Mouse (Mus musculus) neural tube, embryonic 14.5 days (tissue): Measurements from ENCODE around the gene Frmd6. TPM values are rescaled to one million over a fixed set of nuclear protein-coding genes. Genes with fewer than 3 reads are reported as not detected.

Experiments
- ATAC-seq: fragments of 200-750 bp; cut with Nextera tagmentation; 2 replicates; pipeline ENCODE4 v1.8.0; 2017; ENCODE audit warnings: low read depth, mild to moderate bottlenecking, moderate TSS enrichment, moderate library complexity
- H3K27ac ChIP-seq: fragments of 300-500 bp; sonication (generic); 2 replicates; pipeline ENCODE4 v1.5.1; 2014; ENCODE audit warnings: low read depth, mild to moderate bottlenecking, control low read depth, low read length, moderate library complexity, mixed read lengths
- H3K27me3 ChIP-seq: fragments of 300-500 bp; sonication (generic); 2 replicates; pipeline ENCODE4 v1.6.1; 2014; ENCODE audit warnings: low read length; ENCODE audit not compliant: control insufficient read depth, insufficient read depth
- H3K36me3 ChIP-seq: fragments of 300-500 bp; sonication (generic); 2 replicates; pipeline ENCODE4 v1.6.1; 2014; ENCODE audit warnings: low read length, mixed read lengths; ENCODE audit not compliant: control insufficient read depth, insufficient read depth
- H3K4me1 ChIP-seq: fragments of 300-500 bp; sonication (generic); 2 replicates; pipeline ENCODE4 v1.6.1; 2014; ENCODE audit warnings: low read length; ENCODE audit not compliant: control insufficient read depth, insufficient read depth
- H3K4me2 ChIP-seq: fragments of 300-500 bp; sonication (generic); 2 replicates; pipeline ENCODE4 v1.6.1; 2014; ENCODE audit warnings: mild to moderate bottlenecking, low read depth, low read length, control low read depth
- H3K4me3 ChIP-seq: fragments of 300-500 bp; sonication (generic); 2 replicates; pipeline ENCODE4 v1.5.1; 2014; ENCODE audit warnings: low read depth, low read length, control low read depth, mixed read lengths
- H3K9ac ChIP-seq: fragments of 300-500 bp; sonication (generic); replicated peaks from 2 replicates; pipeline ENCODE4 v1.6.1; 2014; ENCODE audit warnings: low read depth, mild to moderate bottlenecking, control low read depth, low read length, mixed read lengths
- H3K9me3 ChIP-seq: fragments of 300-500 bp; sonication (generic); 2 replicates; pipeline ENCODE4 v1.6.1; 2016; ENCODE audit warnings: low read length; ENCODE audit not compliant: control insufficient read depth
- WGBS: fragments of 180-500 bp; shearing (Covaris S2); extraction: QIAGEN DNeasy Blood & Tissue Kit; methylation state at CpG from one replicate; pipeline ENCODE4 v1.1.7; 2014; 5-methylcytosine and 5-hydroxymethylcytosine counted together
- polyA plus RNA-seq: library from polyadenylated mRNA; unstranded; fragments of >200 nt; fragmentation: Nextera tagmentation; extraction: Ambion mirVana; gene quantifications from 2 replicates; pipeline ENCODE4 v1.2.1, GENCODE M21; 2014

The Frmd6 gene
- polyA plus RNA-seq, 1 experiment from 2014 or later = 7.3 TPM

DNA sequence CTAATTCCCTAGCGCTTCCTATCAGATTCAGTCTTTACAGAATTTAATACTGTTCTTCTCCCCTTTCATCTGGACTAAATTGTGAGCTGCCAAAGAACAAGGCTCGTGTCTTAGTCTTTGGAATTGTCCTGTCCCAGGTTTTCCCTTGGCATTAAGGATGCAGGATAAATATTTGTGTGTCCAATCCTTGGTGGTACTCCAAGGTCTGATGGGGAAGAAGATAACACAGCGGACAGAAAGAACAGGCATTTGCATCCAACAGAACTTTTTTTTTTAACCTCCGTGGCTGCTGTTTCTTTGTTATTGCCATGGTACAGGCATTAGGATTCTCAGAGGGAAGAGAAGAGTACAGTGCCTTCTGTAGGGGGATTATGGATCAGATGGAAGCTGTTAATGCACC, 21.8 kb upstream of the Frmd6 start:
- H3K9ac ChIP-seq = no peak overlapping the region
- no peak overlapping the region for H3K4me3 ChIP-seq
- H3K27me3 ChIP-seq = no peaks in the 10 kb centered on the region
- no peaks in the 10 kb centered on the region for H3K36me3 ChIP-seq
- 77% methylated on average over 4 of the region's 4 CpGs for WGBS
- H3K9me3 ChIP-seq = no peaks in the 10 kb centered on the region
- no peak overlapping the region for H3K4me2 ChIP-seq
- H3K4me1 ChIP-seq = no peaks in the 10 kb centered on the region
- ATAC-seq = no peak
- H3K27ac ChIP-seq = no peak overlapping the region

DNA sequence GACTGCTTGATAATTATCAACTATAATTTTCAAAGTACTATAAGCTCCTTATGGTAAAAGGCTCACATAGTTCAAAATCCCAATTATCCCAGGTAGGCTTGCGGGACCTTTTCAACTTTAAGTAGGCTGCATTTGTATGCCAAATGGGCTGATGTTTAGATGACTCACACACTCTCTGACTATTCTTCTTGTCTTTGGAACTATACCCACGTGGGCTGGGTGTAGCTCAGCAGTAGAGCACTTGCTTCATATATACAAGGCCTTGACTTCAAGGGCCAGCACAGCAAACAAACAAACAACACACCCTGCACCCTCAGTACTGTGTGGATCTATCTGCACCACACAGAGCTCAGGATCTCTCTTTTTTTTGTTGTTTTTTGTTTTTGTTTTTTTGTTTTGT, 20.3 kb upstream of the Frmd6 start:
- 74% methylated on average over 2 of the region's 2 CpGs for WGBS

DNA sequence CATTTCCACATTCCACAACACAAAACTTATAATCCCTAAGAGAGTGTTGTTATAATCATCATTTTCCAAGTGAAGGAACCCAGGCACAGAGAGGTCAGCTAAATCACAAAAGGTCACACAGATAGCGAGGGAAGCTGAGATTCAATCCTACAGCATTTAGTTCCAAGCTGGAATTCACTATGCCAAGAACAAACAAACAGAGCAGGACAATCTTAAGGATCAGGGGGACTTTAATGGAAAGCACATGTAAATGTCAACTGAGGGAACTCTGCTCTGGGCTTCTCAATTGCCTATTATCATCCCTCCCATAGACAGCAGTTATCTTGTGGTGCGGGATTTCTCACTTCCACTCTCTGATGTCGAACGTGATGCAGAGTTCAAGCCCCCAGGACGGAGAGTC, 17.8 kb upstream of the Frmd6 start:
- 68% methylated on average over 5 of the region's 5 CpGs for WGBS
- Histone ChIP-seq H3K36me3 (no peaks in the 10 kb centered on the region), H3K4me1 (no peaks in the 10 kb centered on the region), H3K27ac (no peak overlapping the region), H3K4me2 (no peak overlapping the region), H3K27me3 (no peaks in the 10 kb centered on the region), H3K4me3 (no peak overlapping the region), H3K9ac (no peak overlapping the region), H3K9me3 (no peaks in the 10 kb centered on the region)
- no peak for ATAC-seq

More for the DNA sequence above, 20.3 kb upstream of the Frmd6 start:
- ATAC-seq = no peak
- Histone ChIP-seq H3K9ac (no peak overlapping the region), H3K4me2 (no peak overlapping the region), H3K4me1 (no peaks in the 10 kb centered on the region), H3K4me3 (no peak overlapping the region), H3K36me3 (no peaks in the 10 kb centered on the region), H3K9me3 (no peaks in the 10 kb centered on the region), H3K27ac (no peak overlapping the region), H3K27me3 (no peaks in the 10 kb centered on the region)

DNA sequence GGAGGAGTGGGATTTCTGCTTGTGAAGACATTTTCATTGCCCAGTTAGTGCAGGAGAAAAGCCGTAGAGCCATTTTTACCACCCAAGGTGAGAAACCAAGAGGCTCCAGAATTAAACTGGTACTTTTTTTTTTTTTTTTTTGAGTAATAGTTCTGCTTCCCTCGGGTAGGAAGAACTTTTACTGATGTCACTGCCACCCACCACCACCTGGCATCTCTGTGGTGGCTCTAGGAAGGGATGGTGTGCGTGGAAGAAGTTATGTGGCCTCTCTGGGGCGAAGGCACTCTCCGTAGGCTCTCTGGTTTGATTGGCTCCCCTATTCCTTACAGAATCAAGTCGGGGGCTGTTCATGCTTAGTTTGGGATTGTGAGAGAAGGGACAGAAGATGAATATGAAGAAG, 17.3 kb upstream of the Frmd6 start:
- H3K4me2 ChIP-seq = no peak overlapping the region
- no peaks in the 10 kb centered on the region for H3K9me3 ChIP-seq
- H3K36me3 ChIP-seq = no peaks in the 10 kb centered on the region
- ATAC-seq = no peak
- H3K4me3 ChIP-seq = no peak overlapping the region
- no peak overlapping the region for H3K9ac ChIP-seq
- 82% methylated on average over 6 of the region's 6 CpGs for WGBS
- no peaks in the 10 kb centered on the region for H3K27me3 ChIP-seq
- H3K4me1 ChIP-seq = no peaks in the 10 kb centered on the region
- H3K27ac ChIP-seq = no peak overlapping the region

DNA sequence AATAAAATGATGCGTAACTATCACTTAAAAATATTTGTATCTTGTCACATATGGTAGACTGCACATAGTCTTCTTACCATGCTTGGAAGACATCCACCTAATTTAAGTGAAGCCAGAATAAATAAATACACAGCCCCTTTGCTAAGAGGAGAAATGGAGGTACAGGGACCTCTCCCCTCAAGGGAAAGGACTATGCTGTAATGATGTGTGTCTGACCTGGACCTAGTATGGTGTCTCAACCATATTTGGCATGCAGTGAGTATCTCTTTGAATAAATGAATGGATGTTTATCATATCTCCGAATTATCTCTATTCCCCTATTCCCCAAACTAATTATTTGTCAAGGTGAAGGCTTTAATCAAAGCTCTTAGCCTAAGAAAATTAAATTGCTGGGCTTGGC, 15.4 kb upstream of the Frmd6 start:
- no peak for ATAC-seq
- WGBS = 75% methylated on average over 2 of the region's 2 CpGs
- H3K27ac ChIP-seq = no peak overlapping the region

DNA sequence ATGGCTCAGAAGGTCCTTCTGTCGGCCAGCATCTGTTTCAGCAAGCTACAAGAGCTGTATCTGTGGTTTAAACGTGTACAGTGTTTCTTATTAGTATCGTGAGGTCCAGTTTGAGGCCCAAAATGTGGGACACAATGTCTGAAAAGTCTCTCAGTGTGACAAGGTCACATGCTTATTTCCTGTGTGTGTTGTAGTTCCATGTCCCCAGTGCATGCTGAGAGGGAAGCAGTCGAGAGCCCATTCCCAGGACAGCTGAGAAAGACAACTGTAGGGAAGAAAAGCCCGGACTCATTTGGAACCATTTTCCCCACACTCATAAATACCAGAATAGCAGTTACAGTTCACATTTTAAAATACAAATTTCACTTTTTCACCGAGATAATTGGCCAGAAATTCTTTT, 13.5 kb upstream of the Frmd6 start:
- H3K4me1 ChIP-seq = no peaks in the 10 kb centered on the region
- H3K9me3 ChIP-seq = no peaks in the 10 kb centered on the region
- H3K36me3 ChIP-seq = no peaks in the 10 kb centered on the region
- H3K27me3 ChIP-seq = no peaks in the 10 kb centered on the region
- whole genome bisulfite sequencing = 69% methylated on average over 6 of the region's 6 CpGs
- no peak overlapping the region for H3K4me2 ChIP-seq
- H3K27ac ChIP-seq = no peak overlapping the region
- no peak for ATAC-seq
- no peak overlapping the region for H3K4me3 ChIP-seq
- H3K9ac ChIP-seq = no peak overlapping the region

More for the DNA sequence above, 15.4 kb upstream of the Frmd6 start:
- H3K9me3 ChIP-seq = no peaks in the 10 kb centered on the region
- no peak overlapping the region for H3K9ac ChIP-seq
- H3K36me3 ChIP-seq = no peaks in the 10 kb centered on the region
- no peaks in the 10 kb centered on the region for H3K27me3 ChIP-seq
- H3K4me1 ChIP-seq = no peaks in the 10 kb centered on the region
- H3K4me3 ChIP-seq = no peak overlapping the region
- no peak overlapping the region for H3K4me2 ChIP-seq

DNA sequence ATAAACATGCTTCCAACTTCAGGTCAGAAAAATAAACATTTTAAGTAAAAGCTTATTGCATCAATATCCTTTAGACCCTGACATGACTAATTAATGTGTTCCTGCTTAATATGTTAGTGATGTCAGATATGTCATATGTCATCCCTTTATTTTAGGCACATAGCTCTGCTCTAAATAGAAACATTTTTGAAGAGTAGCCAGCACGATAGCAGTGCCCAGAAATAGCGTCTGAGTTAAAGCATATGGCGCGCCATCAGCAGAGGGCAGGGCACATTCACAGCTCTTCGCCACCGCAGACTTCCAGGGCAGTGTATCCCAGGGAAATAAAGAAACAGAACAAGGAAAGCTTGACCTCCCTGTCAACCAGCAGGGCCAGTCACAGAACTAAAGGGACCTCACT, 13.1 kb upstream of the Frmd6 start:
- Histone ChIP-seq H3K9ac (no peak overlapping the region), H3K4me1 (no peaks in the 10 kb centered on the region), H3K9me3 (no peaks in the 10 kb centered on the region), H3K36me3 (no peaks in the 10 kb centered on the region), H3K27ac (no peak overlapping the region), H3K4me3 (no peak overlapping the region), H3K27me3 (no peaks in the 10 kb centered on the region), H3K4me2 (no peak overlapping the region)
- ATAC-seq = no peak
- 66% methylated on average over 6 of the region's 6 CpGs for WGBS

DNA sequence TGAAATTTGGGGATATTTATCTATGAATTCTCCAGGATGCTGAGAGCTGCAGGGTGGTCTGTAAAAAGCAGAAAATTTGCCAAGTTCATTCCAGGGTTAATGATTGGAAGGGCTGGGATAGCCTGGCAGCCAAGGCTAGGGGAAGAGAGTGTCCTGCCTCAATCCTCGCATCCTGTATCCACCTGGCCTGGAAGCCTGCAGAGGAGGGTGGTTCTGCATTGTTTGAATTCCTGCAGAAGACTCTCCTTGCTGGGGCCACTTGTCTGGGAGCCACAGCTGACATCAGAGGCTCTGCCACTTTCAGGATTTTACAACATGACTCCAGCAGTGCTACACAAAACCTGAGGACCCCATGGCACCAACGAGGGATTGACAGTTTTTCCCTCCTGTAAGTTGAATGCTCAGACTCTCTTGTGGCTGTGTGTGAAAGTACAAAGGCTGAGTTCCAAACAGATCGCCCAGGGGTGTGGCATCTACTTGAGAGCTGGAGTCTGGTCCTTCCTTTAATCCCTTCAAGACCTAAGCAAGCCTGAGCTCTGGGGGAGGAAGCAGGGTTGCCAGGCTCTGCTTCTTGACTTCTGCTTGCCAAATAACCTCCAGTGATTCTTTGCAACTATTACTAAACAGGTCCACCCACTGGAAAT, 12.4 kb upstream of the Frmd6 start:
- ATAC-seq = no peak

DNA sequence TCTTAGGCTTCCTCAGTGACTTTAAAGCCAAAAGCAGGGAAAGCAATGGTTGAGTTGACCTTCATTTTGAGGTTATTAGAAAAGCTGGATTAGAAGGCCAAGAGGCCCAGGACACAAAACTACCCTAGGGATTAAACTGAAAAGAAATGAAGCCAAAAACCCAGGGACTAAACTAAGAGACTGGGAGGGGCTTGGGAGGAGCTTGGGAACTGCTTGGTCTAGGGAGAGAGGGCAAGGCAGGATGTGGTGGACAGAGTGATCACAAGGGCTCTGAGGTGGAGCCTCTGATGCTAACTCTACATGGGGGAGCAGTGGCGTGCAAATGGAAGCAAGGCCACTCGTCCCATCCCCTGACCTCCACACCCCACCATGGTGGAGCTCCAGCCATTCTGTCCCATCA, 8.6 kb upstream of the Frmd6 start:
- H3K4me1 ChIP-seq = no peaks in the 10 kb centered on the region
- H3K27ac ChIP-seq = no peak overlapping the region
- H3K9me3 ChIP-seq = no peaks in the 10 kb centered on the region
- H3K4me2 ChIP-seq = no peak overlapping the region
- H3K9ac ChIP-seq = no peak overlapping the region
- WGBS = 90% methylated on average over 2 of the region's 2 CpGs
- H3K36me3 ChIP-seq = no peaks in the 10 kb centered on the region
- no peak for ATAC-seq
- H3K27me3 ChIP-seq = no peaks in the 10 kb centered on the region
- no peak overlapping the region for H3K4me3 ChIP-seq

More for the DNA sequence above, 12.4 kb upstream of the Frmd6 start:
- Histone ChIP-seq H3K27ac (no peak overlapping the region), H3K27me3 (no peaks in the 10 kb centered on the region), H3K4me2 (no peak overlapping the region), H3K36me3 (no peaks in the 10 kb centered on the region), H3K9ac (no peak overlapping the region), H3K4me3 (no peak overlapping the region), H3K9me3 (no peaks in the 10 kb centered on the region), H3K4me1 (no peaks in the 10 kb centered on the region)
- 17% methylated on average over 3 of the region's 3 CpGs for WGBS
